Mouse (Mus musculus): ENCODE data around the gene Tmem179. TPM values are rescaled to one million over a fixed set of nuclear protein-coding genes. Genes with fewer than 3 reads are reported as not detected.

Tmem179 gene
- polyA plus RNA-seq, 1 experiment from 2014 or later: 0.10 TPM

DNA sequence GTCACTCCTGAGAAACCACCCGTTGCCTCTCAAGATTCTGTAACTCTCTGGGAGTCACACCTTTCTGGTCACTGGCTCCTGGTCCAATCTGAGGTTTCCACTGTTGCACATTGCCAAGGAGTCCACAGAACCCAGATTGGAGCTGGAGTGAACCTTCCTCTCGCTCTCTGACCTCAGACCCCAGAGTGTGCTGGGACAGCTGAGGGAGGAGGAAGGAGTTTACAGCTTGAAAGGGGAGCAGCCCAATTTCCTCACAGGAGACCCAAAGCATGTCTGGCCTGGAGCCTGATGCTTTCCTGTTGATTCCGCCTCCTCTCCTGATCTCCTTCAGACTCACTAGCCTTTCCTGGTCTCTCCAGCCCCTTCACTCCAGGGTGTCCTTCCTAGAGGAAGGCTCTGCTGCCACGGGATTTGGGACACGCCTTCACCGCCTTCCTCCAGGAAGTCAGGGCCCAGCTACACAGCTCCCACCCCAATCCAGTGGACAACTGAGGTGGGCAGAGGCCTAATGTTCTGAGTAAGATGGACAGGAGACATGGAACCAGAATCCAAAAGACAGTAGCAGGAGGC is 60.3 kb downstream of the Tmem179 start:
- H3K36me3 ChIP-seq: no peaks in the 10 kb centered on the region
- no peak overlapping the region for H3K4me3 ChIP-seq
- H3K27me3 ChIP-seq: peaks cover 3% of the 10 kb centered on the region; the same call in 1 of the 2 replicates
- no peak overlapping the region for H3K4me2 ChIP-seq
- H3K9me3 ChIP-seq: no peaks in the 10 kb centered on the region
- peaks cover 12% of the 10 kb centered on the region for H3K4me1 ChIP-seq
- no peak overlapping the region for H3K27ac ChIP-seq
- no peak overlapping the region for H3K9ac ChIP-seq
- WGBS: 74% methylated on average over 6 of the region's 6 CpGs
- ATAC-seq (ENCODE audit: insufficient number of reproducible peaks, low FRiP score, low TSS enrichment, low read depth): no peak

DNA sequence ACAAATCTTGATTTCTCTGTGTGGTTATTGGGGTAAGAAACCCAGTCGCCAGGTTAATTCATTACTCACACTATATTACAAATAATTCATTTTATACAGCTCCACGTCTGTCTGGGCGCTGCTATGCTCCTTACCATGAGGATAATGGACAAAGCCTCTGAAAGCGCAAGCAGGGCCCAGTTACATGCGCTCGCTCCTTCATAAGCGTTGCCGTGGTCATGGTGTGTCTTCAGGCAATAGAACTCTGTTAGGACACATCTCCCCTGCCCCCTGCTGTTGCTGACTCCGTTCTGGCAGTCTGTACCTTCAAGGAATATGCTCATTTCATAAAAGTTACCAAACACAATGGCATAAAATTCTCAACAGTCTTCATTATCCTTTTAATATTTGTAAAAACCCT is 64.7 kb downstream of the Tmem179 start:
- Histone ChIP-seq H3K4me1 (peaks cover 14% of the 10 kb centered on the region; the same call in 1 of the 2 replicates), H3K27ac (no peak overlapping the region), H3K4me3 (no peak overlapping the region), H3K9ac (no peak overlapping the region), H3K9me3 (no peaks in the 10 kb centered on the region), H3K36me3 (no peaks in the 10 kb centered on the region), H3K27me3 (no peaks in the 10 kb centered on the region), H3K4me2 (no peak overlapping the region)
- ATAC-seq (ENCODE audit: insufficient number of reproducible peaks, low FRiP score, low TSS enrichment, low read depth): no peak
- 69% methylated on average over 9 of the region's 9 CpGs for WGBS

DNA sequence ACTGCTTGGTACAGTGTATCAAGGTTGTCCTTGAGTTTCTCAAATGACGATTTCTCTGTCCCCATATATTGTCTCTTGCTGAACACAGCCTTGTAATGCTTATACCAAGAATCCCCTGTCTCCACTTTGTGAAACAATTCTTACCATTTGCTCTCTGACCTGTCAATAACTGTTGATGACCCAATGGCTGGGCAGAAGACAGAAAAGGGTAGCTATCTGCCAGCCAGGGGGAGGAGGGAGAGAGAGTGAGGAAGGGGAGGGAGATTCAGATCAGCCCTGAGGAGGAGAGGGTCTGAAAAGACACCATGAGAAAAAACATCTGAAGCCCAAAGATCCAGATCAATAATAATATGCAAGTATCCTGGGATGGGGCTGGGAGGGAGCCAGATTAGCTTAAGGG is 65.2 kb downstream of the Tmem179 start:
- 68% methylated on average over 1 of the region's 1 CpGs for WGBS
- Histone ChIP-seq H3K27ac (no peak overlapping the region), H3K4me2 (no peak overlapping the region), H3K36me3 (no peaks in the 10 kb centered on the region), H3K27me3 (no peaks in the 10 kb centered on the region), H3K4me1 (peaks cover 14% of the 10 kb centered on the region; the same call in 1 of the 2 replicates), H3K4me3 (no peak overlapping the region), H3K9me3 (no peaks in the 10 kb centered on the region), H3K9ac (no peak overlapping the region)
- no peak for ATAC-seq (ENCODE audit: insufficient number of reproducible peaks, low FRiP score, low TSS enrichment, low read depth)

DNA sequence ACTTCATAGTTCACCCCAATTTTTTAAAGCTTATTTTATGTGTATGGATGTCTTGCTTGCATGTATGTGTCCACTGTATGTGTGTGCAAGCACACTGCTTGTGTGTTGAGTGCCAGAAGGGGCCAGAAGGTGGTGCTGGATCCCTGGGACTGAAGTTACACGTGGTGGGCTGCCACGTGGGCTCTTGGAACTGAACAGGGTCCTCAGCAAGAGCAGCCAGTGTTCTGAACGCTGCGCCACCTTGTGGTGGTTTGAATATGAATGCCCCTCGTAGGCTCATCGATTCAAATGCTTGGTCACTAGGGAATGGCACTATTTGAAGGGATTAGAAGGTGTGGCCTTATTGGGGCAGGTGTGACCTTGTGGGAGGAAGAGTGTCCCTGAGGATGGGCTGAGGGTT is 65.7 kb downstream of the Tmem179 start:
- Histone ChIP-seq H3K9me3 (no peaks in the 10 kb centered on the region), H3K27me3 (no peaks in the 10 kb centered on the region), H3K4me3 (no peak overlapping the region), H3K4me2 (no peak overlapping the region), H3K36me3 (no peaks in the 10 kb centered on the region), H3K9ac (no peak overlapping the region), H3K27ac (no peak overlapping the region), H3K4me1 (peaks cover 10% of the 10 kb centered on the region; the same call in 1 of the 2 replicates)
- 37% methylated on average over 6 of the region's 6 CpGs for WGBS
- ATAC-seq (ENCODE audit: insufficient number of reproducible peaks, low FRiP score, low TSS enrichment, low read depth): no peak

Other genes starting within 250 kb of the Tmem179 start
- 0.47 and 0.50 TPM in 2 replicates for gene A530016L24Rik, start 27.3 kb downstream of the Tmem179 start, polyA plus RNA-seq (2015; fragmentation: Nextera tagmentation; extraction: Ambion mirVana)
- gene Inf2, start 72.0 kb upstream of the Tmem179 start, polyA plus RNA-seq (2015; fragmentation: Nextera tagmentation; extraction: Ambion mirVana): 7.4 and 7.6 TPM in 2 replicates
- 11.6 and 27.2 TPM in 2 replicates for gene Adssl1, start 103.3 kb upstream of the Tmem179 start, polyA plus RNA-seq (2015; fragmentation: Nextera tagmentation; extraction: Ambion mirVana)
- gene Siva1, start 127.9 kb upstream of the Tmem179 start, polyA plus RNA-seq (2015; fragmentation: Nextera tagmentation; extraction: Ambion mirVana): 195 and 218 TPM in 2 replicates
- gene Akt1, start 158.1 kb upstream of the Tmem179 start, polyA plus RNA-seq (2015; fragmentation: Nextera tagmentation; extraction: Ambion mirVana): 75.1 and 86.0 TPM in 2 replicates
- 3.4 and 3.7 TPM in 2 replicates for gene Zbtb42, start 162.1 kb upstream of the Tmem179 start, polyA plus RNA-seq (2015; fragmentation: Nextera tagmentation; extraction: Ambion mirVana)
- 24.0 and 26.7 TPM in 2 replicates for gene Cep170b, start 203.7 kb upstream of the Tmem179 start, polyA plus RNA-seq (2015; fragmentation: Nextera tagmentation; extraction: Ambion mirVana)
- gene Pld4, start 243.9 kb upstream of the Tmem179 start, polyA plus RNA-seq (2015; fragmentation: Nextera tagmentation; extraction: Ambion mirVana): 13.1 and 14.5 TPM in 2 replicates

All from limb, embryonic 15.5 days (tissue).